In genomic region chr2:156126992-156127391, GRCm38 (mm10) we compare ENCODE assay signal across 8 mouse cellular contexts. TPM values are rescaled to one million over a fixed set of nuclear protein-coding genes. Genes with fewer than 3 reads are reported as not detected.
DNase-seq lines count a peak whose midpoint lies in the region; ATAC-seq and TF ChIP-seq lines count a peak whose summit lies in the region.

Gene Gm28036, minus strand, starts transcription at chr2:156127092.

- H3K27ac ChIP-seq in heart, embryonic 12.5 days (ENCODE audit: poor library complexity, severe bottlenecking) = no peak within 1 kb of the TSS

- ATAC-seq in Patski = no peak
- ATAC-seq in heart, embryonic 12.5 days (ENCODE audit: insufficient number of reproducible peaks, low FRiP score) = no peak
- ATAC-seq in erythroid progenitor cell, adult 5-6 weeks (replicated peaks; ENCODE audit: low FRiP score, poor library complexity, severe bottlenecking) = no peak

- no peak within 1 kb of the TSS for H3K4me2 ChIP-seq in heart, embryonic 12.5 days

- TF ChIP-seq CTCF in Patski (IDR thresholded peaks at IDR 0.05) = no peak

- no peaks in the 10 kb centered on the region for H3K4me1 ChIP-seq in heart, embryonic 12.5 days (replicated peaks)

- H3K27me3 ChIP-seq in Patski = no peaks in the 10 kb centered on the region
- no peaks in the 10 kb centered on the region for H3K27me3 ChIP-seq in heart, embryonic 12.5 days (replicated peaks)

- H3K4me3 ChIP-seq in heart, embryonic 12.5 days = no peak within 1 kb of the TSS

- DNase-seq in adrenal gland, adult 18-20 months (ENCODE audit: low spot score in 2 of 2) = no peak
- no peak for DNase-seq in adrenal gland, adult (ENCODE audit: inconsistent age in 2 of 2, low spot score in 1 of 2)
- no peak for DNase-seq in Patski (ENCODE audit: low read depth, low spot score)
- DNase-seq in left cerebral cortex, postnatal 4 days = no peak
- no peak for DNase-seq in right cerebral cortex, adult 18-20 months
- DNase-seq in frontal cortex, postnatal 10 days (ENCODE audit: low spot score in 2 of 2) = no peak

- CTCF ChIA-PET in Patski (lab: Charles Lee) = interaction anchor here (1.2 to 1.5 kb wide), 2 partner anchors 9 to 13 kb away, joined by 3 read pairs; no protein-coding TSS in a partner anchor

- no peak within 1 kb of the TSS for H3K9ac ChIP-seq in heart, embryonic 12.5 days

- H3K9me3 ChIP-seq in heart, embryonic 12.5 days (replicated peaks) = no peaks in the 10 kb centered on the region

- in situ Hi-C loops in Patski (cut with MboI; ENCODE audit: low pct_unique_long_range_greater_than_20kb) = loop anchor here (25.0 kb wide), 2 partner anchors 165 to 290 kb away; partner anchors contain the start of genes Cep250, Eif6 and Fam83c

- H3K36me3 ChIP-seq in heart, embryonic 12.5 days = peaks cover 63% of the 10 kb centered on the region

- WGBS in heart, embryonic 12.5 days = 91% methylated on average over 5 of the region's 5 CpGs

- POLR2A ChIA-PET in Patski (lab: Charles Lee) = no interaction called here

- intact Hi-C loops in left cerebral cortex, postnatal 4 days (cut with DNase I) = no loop called here

RNA-seq across cellular contexts. Expression of gene Gm28036, which starts in this region (rescaled TPM):
- total RNA-seq in adrenal gland, adult 18-20 months (2021) = 10 to 100 TPM; 25.4 to 28.6 TPM
- 17.4 TPM for polyA plus RNA-seq in Patski (2021)
- polyA plus RNA-seq in heart, embryonic 12.5 days (2016; fragmentation: Nextera tagmentation; extraction: Ambion mirVana) = 19.1 and 21.0 TPM in 2 replicates
- total RNA-seq in left cerebral cortex, postnatal 4 days (2021) = 10 to 100 TPM; 26.1 to 40.2 TPM
- 2.5 TPM in 1 of 2 replicates, not detected in the other for total RNA-seq in erythroid progenitor cell, adult 5-6 weeks (2015; ENCODE audit: low replicate concordance)
- 11.3 and 23.7 TPM in 2 replicates for total RNA-seq in erythroid progenitor cell, adult 5-6 weeks (2017; ENCODE audit: low replicate concordance)
